Mouse (Mus musculus) neural tube, embryonic 15.5 days (tissue): ENCODE results near the gene Dtx3. TPM values are rescaled to one million over a fixed set of nuclear protein-coding genes. Genes with fewer than 3 reads are reported as not detected.
A peak's percentile ranks its signal among the peaks of the same experiment; 100 is the strongest.

Experiments used
- ATAC-seq: fragments of 200-750 bp; cut with Nextera tagmentation; 2 replicates; pipeline ENCODE4 v1.8.0; 2017; ENCODE audit warnings: mild to moderate bottlenecking, moderate TSS enrichment, moderate library complexity; ENCODE audit not compliant: low FRiP score
- H3K27ac ChIP-seq: fragments of 300-500 bp; sonication (generic); replicated peaks from 2 replicates; pipeline ENCODE4 v1.5.1; 2015; ENCODE audit warnings: mild to moderate bottlenecking, inconsistent platforms
- H3K27me3 ChIP-seq: fragments of 300-500 bp; sonication (generic); replicated peaks from 2 replicates; pipeline ENCODE4 v1.6.1; 2015; ENCODE audit warnings: inconsistent platforms
- H3K36me3 ChIP-seq: fragments of 300-500 bp; sonication (generic); 2 replicates; pipeline ENCODE4 v1.6.1; 2015; ENCODE audit warnings: inconsistent platforms
- H3K4me1 ChIP-seq: fragments of 300-500 bp; sonication (generic); 2 replicates; pipeline ENCODE4 v1.6.1; 2015; ENCODE audit warnings: inconsistent platforms
- H3K4me2 ChIP-seq: fragments of 300-500 bp; sonication (generic); 2 replicates; pipeline ENCODE4 v1.6.1; 2015; ENCODE audit warnings: inconsistent platforms, mild to moderate bottlenecking, moderate library complexity
- H3K4me3 ChIP-seq: fragments of 300-500 bp; sonication (generic); replicated peaks from 2 replicates; pipeline ENCODE4 v1.5.1; 2015; ENCODE audit warnings: mild to moderate bottlenecking, inconsistent platforms
- H3K9ac ChIP-seq: fragments of 300-500 bp; sonication (generic); replicated peaks from 2 replicates; pipeline ENCODE4 v1.6.1; 2015; ENCODE audit warnings: mild to moderate bottlenecking, inconsistent platforms
- H3K9me3 ChIP-seq: fragments of 300-500 bp; sonication (generic); replicated peaks from 2 replicates; pipeline ENCODE4 v1.6.1; 2016; ENCODE audit warnings: inconsistent platforms
- WGBS: fragments of 180-500 bp; shearing (Covaris S2); methylation state at CpG from one replicate; pipeline ENCODE4 v1.1.7; 2015; ENCODE audit warnings: mixed read lengths; 5-methylcytosine and 5-hydroxymethylcytosine counted together
- polyA plus RNA-seq: library from polyadenylated mRNA; unstranded; fragments of >200 nt; fragmentation: Nextera tagmentation; extraction: Ambion mirVana; gene quantifications from 2 replicates; pipeline ENCODE4 v1.2.1, GENCODE M21; 2015

The Dtx3 gene
- polyA plus RNA-seq, 1 experiment from 2014 or later, result 245 TPM

GRCm38 (mm10) chr10:127171631-127172200, 23.8 kb downstream of the Dtx3 start:
- H3K4me1 ChIP-seq, result peaks cover 29% of the 10 kb centered on the region
- WGBS, result 89% methylated on average over 15 of the region's 15 CpGs
- no peak overlapping the region for H3K27ac ChIP-seq
- no peak overlapping the region for H3K9ac ChIP-seq
- H3K4me3 ChIP-seq, result no peak overlapping the region
- no peaks in the 10 kb centered on the region for H3K9me3 ChIP-seq
- peaks cover 62% of the 10 kb centered on the region for H3K27me3 ChIP-seq
- H3K36me3 ChIP-seq, result peaks cover 41% of the 10 kb centered on the region
- ATAC-seq, result no peak
- no peak overlapping the region for H3K4me2 ChIP-seq

GRCm38 (mm10) chr10:127170837-127171272, 24.7 kb downstream of the Dtx3 start:
- H3K4me3 ChIP-seq, result peak overlapping the region; percentile 21
- no peak overlapping the region for H3K9ac ChIP-seq
- H3K27ac ChIP-seq, result no peak overlapping the region
- peaks cover 53% of the 10 kb centered on the region for H3K27me3 ChIP-seq
- H3K4me1 ChIP-seq, result peaks cover 33% of the 10 kb centered on the region
- peaks cover 41% of the 10 kb centered on the region for H3K36me3 ChIP-seq
- no peaks in the 10 kb centered on the region for H3K9me3 ChIP-seq
- ATAC-seq, result peak; percentile 18; the same call in 1 of the 2 replicates
- WGBS, result 1% methylated on average over 29 of the region's 29 CpGs
- peak overlapping the region; percentile 53 for H3K4me2 ChIP-seq

- H3K9ac ChIP-seq, result no peak overlapping the region
- 5% methylated on average over 22 of the region's 22 CpGs for WGBS
- no peak overlapping the region for H3K4me3 ChIP-seq
Observed at GRCm38 (mm10) chr10:127170002-127170401, 25.5 kb downstream of the Dtx3 start.

GRCm38 (mm10) chr10:127167614-127168192, 27.8 kb downstream of the Dtx3 start:
- peaks cover 43% of the 10 kb centered on the region for H3K27me3 ChIP-seq
- H3K9me3 ChIP-seq, result no peaks in the 10 kb centered on the region
- H3K4me2 ChIP-seq, result peak overlapping the region; percentile 81
- H3K4me3 ChIP-seq, result peak overlapping the region; percentile 73; the same call in 1 of the 2 replicates
- peak overlapping the region; percentile 97; the same call in 1 of the 2 replicates for H3K9ac ChIP-seq
- no peak overlapping the region for H3K27ac ChIP-seq
- 59% methylated on average over 10 of the region's 10 CpGs for WGBS
- peaks cover 38% of the 10 kb centered on the region for H3K4me1 ChIP-seq
- peaks cover 30% of the 10 kb centered on the region for H3K36me3 ChIP-seq
- ATAC-seq, result no peak

More at GRCm38 (mm10) chr10:127170002-127170401, 25.5 kb downstream of the Dtx3 start:
- Histone ChIP-seq H3K27me3 (peaks cover 46% of the 10 kb centered on the region), H3K27ac (no peak overlapping the region), H3K36me3 (peaks cover 41% of the 10 kb centered on the region), H3K9me3 (no peaks in the 10 kb centered on the region), H3K4me1 (peaks cover 33% of the 10 kb centered on the region), H3K4me2 (peak overlapping the region; percentile 53)
- no peak for ATAC-seq

GRCm38 (mm10) chr10:127166771-127167613, 28.5 kb downstream of the Dtx3 start:
- WGBS, result 23% methylated on average over 15 of the region's 15 CpGs
- no peaks in the 10 kb centered on the region for H3K9me3 ChIP-seq
- H3K27me3 ChIP-seq, result peaks cover 43% of the 10 kb centered on the region
- peak overlapping the region; percentile 97 for H3K9ac ChIP-seq
- peaks cover 38% of the 10 kb centered on the region for H3K4me1 ChIP-seq
- peak overlapping the region; percentile 73 for H3K4me3 ChIP-seq
- H3K36me3 ChIP-seq, result peaks cover 25% of the 10 kb centered on the region
- no peak for ATAC-seq
- H3K27ac ChIP-seq, result peak overlapping the region; percentile 95
- peak overlapping the region; percentile 81 for H3K4me2 ChIP-seq

- Histone ChIP-seq H3K27me3 (peaks cover 37% of the 10 kb centered on the region), H3K27ac (peak overlapping the region; percentile 95), H3K9me3 (no peaks in the 10 kb centered on the region), H3K36me3 (peaks cover 19% of the 10 kb centered on the region), H3K4me1 (peaks cover 38% of the 10 kb centered on the region), H3K9ac (peak overlapping the region; percentile 97), H3K4me3 (peak overlapping the region; percentile 73), H3K4me2 (peak overlapping the region; percentile 81)
- 2% methylated on average over 11 of the region's 11 CpGs for WGBS
- ATAC-seq, result no peak
Observed at GRCm38 (mm10) chr10:127166404-127166715, 29.2 kb downstream of the Dtx3 start.

GRCm38 (mm10) chr10:127165654-127166403, 29.7 kb downstream of the Dtx3 start:
- peak; percentile 65 for ATAC-seq
- Histone ChIP-seq H3K9ac (peak overlapping the region; percentile 97), H3K27ac (peak overlapping the region; percentile 95), H3K27me3 (peaks cover 33% of the 10 kb centered on the region), H3K4me3 (peak overlapping the region; percentile 73), H3K4me1 (peaks cover 37% of the 10 kb centered on the region), H3K4me2 (peak overlapping the region; percentile 81), H3K9me3 (no peaks in the 10 kb centered on the region), H3K36me3 (peaks cover 14% of the 10 kb centered on the region)
- under 1% methylated on average over 55 of the region's 56 CpGs for WGBS

GRCm38 (mm10) chr10:127165354-127165653, 30.2 kb downstream of the Dtx3 start:
- Histone ChIP-seq H3K4me2 (peak overlapping the region; percentile 81), H3K27me3 (peaks cover 28% of the 10 kb centered on the region), H3K4me1 (peaks cover 32% of the 10 kb centered on the region), H3K27ac (peak overlapping the region; percentile 95), H3K4me3 (peak overlapping the region; percentile 73), H3K9me3 (no peaks in the 10 kb centered on the region), H3K36me3 (peaks cover 14% of the 10 kb centered on the region), H3K9ac (peak overlapping the region; percentile 97)
- under 1% methylated on average over 29 of the region's 42 CpGs for WGBS
- ATAC-seq, result peak; percentile 54

GRCm38 (mm10) chr10:127164631-127165353, 30.7 kb downstream of the Dtx3 start, which contains the start of gene B4galnt1:
Gene B4galnt1, plus strand, starts transcription at chr10:127165225.
- H3K36me3 ChIP-seq, result peaks cover 14% of the 10 kb centered on the region
- H3K9ac ChIP-seq, result peak within 1 kb of the TSS; percentile 97
- peak within 1 kb of the TSS; percentile 95 for H3K27ac ChIP-seq
- peaks cover 26% of the 10 kb centered on the region for H3K4me1 ChIP-seq
- peak; percentile 89 for ATAC-seq
- WGBS, result 2% methylated on average over 52 of the region's 52 CpGs
- peak within 1 kb of the TSS; percentile 73 for H3K4me3 ChIP-seq
- no peaks in the 10 kb centered on the region for H3K9me3 ChIP-seq
- H3K27me3 ChIP-seq, result peaks cover 24% of the 10 kb centered on the region
- H3K4me2 ChIP-seq, result peak within 1 kb of the TSS; percentile 81

GRCm38 (mm10) chr10:127164190-127164589, 31.3 kb downstream of the Dtx3 start:
- H3K9ac ChIP-seq, result no peak overlapping the region; the same call in 1 of the 2 replicates

More at GRCm38 (mm10) chr10:127164190-127164589, 31.3 kb downstream of the Dtx3 start:
- Histone ChIP-seq H3K4me3 (peak overlapping the region; percentile 73; the same call in 1 of the 2 replicates), H3K36me3 (peaks cover 10% of the 10 kb centered on the region), H3K27me3 (peaks cover 18% of the 10 kb centered on the region), H3K4me2 (peak overlapping the region; percentile 81), H3K27ac (peak overlapping the region; percentile 95), H3K4me1 (peaks cover 23% of the 10 kb centered on the region), H3K9me3 (no peaks in the 10 kb centered on the region)
- WGBS, result 97% methylated on average over 4 of the region's 4 CpGs
- no peak for ATAC-seq
